Mouse (Mus musculus): ENCODE measurements around the gene Psmb4. TPM values are rescaled to one million over a fixed set of nuclear protein-coding genes. Genes with fewer than 3 reads are reported as not detected.

The Psmb4 gene
- total RNA-seq (2023; ENCODE audit: inconsistent age) = 225 to 251 TPM (median 243 TPM) in 4 replicates

GRCm38 (mm10) chr3:94886316-94887224 lies at the start of gene Psmb4:
TSS of gene Psmb4 (minus strand) at chr3:94886961.

GRCm38 (mm10) chr3:94932809-94933564 lies 46.2 kb upstream of the Psmb4 start, which contains the start of gene Selenbp1:
TSS of gene Selenbp1 (plus strand) at chr3:94933056.

GRCm38 (mm10) chr3:94837183-94837890 lies 49.4 kb downstream of the Psmb4 start, which contains the start of gene Pogz:
TSS of gene Pogz (plus strand) at chr3:94837567.

Other genes starting within 250 kb of the Psmb4 start
- not detected in 4 replicates for gene Gm10972, start 243.8 kb downstream of the Psmb4 start, total RNA-seq (2023; ENCODE audit: inconsistent age)
- 2.0 to 4.0 TPM (median 3.0 TPM) in 4 replicates for gene Tuft1, start 228.1 kb downstream of the Psmb4 start, total RNA-seq (2023; ENCODE audit: inconsistent age)
- 1.3 TPM in 1 of 4 replicates, not detected in the others for gene Selenbp2, start 193.4 kb downstream of the Psmb4 start, total RNA-seq (2023; ENCODE audit: inconsistent age)
- 5.8 to 7.8 TPM (median 6.8 TPM) in 4 replicates for gene Cgn, start 100.5 kb downstream of the Psmb4 start, total RNA-seq (2023; ENCODE audit: inconsistent age)
- gene Pogz, start 49.4 kb downstream of the Psmb4 start, total RNA-seq (2023; ENCODE audit: inconsistent age) = 77.8 to 98.2 TPM (median 88.0 TPM) in 4 replicates
- gene Selenbp1, start 46.1 kb upstream of the Psmb4 start, total RNA-seq (2023; ENCODE audit: inconsistent age) = 1.5 to 4.9 TPM (median 2.5 TPM) in 4 replicates
- gene Rfx5, start 67.1 kb upstream of the Psmb4 start, total RNA-seq (2023; ENCODE audit: inconsistent age) = 101 to 122 TPM (median 111 TPM) in 4 replicates
- gene Pi4kb, start 87.8 kb upstream of the Psmb4 start, total RNA-seq (2023; ENCODE audit: inconsistent age) = 88.4 to 94.7 TPM (median 90.4 TPM) in 4 replicates
- gene Zfp687, start 128.5 kb upstream of the Psmb4 start, total RNA-seq (2023; ENCODE audit: inconsistent age) = 44.0 to 63.8 TPM (median 53.7 TPM) in 4 replicates
- gene Psmd4, start 155.7 kb upstream of the Psmb4 start, total RNA-seq (2023; ENCODE audit: inconsistent age) = 124 to 144 TPM (median 133 TPM) in 4 replicates
- 33.7 to 38.4 TPM (median 36.5 TPM) in 4 replicates for gene Pip5k1a, start 220.0 kb upstream of the Psmb4 start, total RNA-seq (2023; ENCODE audit: inconsistent age)
- 53.3 to 68.2 TPM (median 62.1 TPM) in 4 replicates for gene Vps72, start 224.1 kb upstream of the Psmb4 start, total RNA-seq (2023; ENCODE audit: inconsistent age)
- gene Tmod4, start 237.5 kb upstream of the Psmb4 start, total RNA-seq (2023; ENCODE audit: inconsistent age) = 1.5 to 4.0 TPM (median 2.2 TPM) in 4 replicates
- 57.3 to 78.5 TPM (median 59.9 TPM) in 4 replicates for gene Scnm1, start 247.1 kb upstream of the Psmb4 start, total RNA-seq (2023; ENCODE audit: inconsistent age)
- 5.3 to 7.8 TPM (median 6.3 TPM) in 4 replicates for gene Lysmd1, start 247.1 kb upstream of the Psmb4 start, total RNA-seq (2023; ENCODE audit: inconsistent age)